Mouse (Mus musculus) kidney, postnatal 0 days (tissue): ENCODE measurements around the gene Ccl5. TPM values are rescaled to one million over a fixed set of nuclear protein-coding genes. Genes with fewer than 3 reads are reported as not detected.
"Not testable (repeated sequence)": the region's sequence is repeated elsewhere in the genome, so short reads cannot be mapped to it uniquely, and the experiment has no call there.

ENCODE experiments used
- ATAC-seq: fragments of 200-750 bp; cut with Nextera tagmentation; replicated peaks from 2 replicates; pipeline ENCODE4 v1.8.0; 2017; ENCODE audit warnings: low read depth, moderate number of reproducible peaks, moderate TSS enrichment, moderate library complexity; ENCODE audit not compliant: low FRiP score
- DNase-seq: peaks from one replicate; pipeline ENCODE4 v3.0.0-alpha.2; 2016; ENCODE audit warnings: low spot score
- H3K27ac ChIP-seq: fragments of 300-500 bp; sonication (generic); 2 replicates; pipeline ENCODE4 v1.5.1; 2014; ENCODE audit warnings: mild to moderate bottlenecking
- H3K27me3 ChIP-seq: fragments of 300-500 bp; sonication (generic); 2 replicates; pipeline ENCODE4 v1.6.1; 2014; ENCODE audit warnings: low read length, mixed read lengths; ENCODE audit not compliant: insufficient read depth
- H3K36me3 ChIP-seq: fragments of 300-500 bp; sonication (generic); 2 replicates; pipeline ENCODE4 v1.6.1; 2014; ENCODE audit warnings: low read length, mixed read lengths; ENCODE audit not compliant: insufficient read depth
- H3K4me1 ChIP-seq: fragments of 300-500 bp; sonication (generic); replicated peaks from 2 replicates; pipeline ENCODE4 v1.6.1; 2014; ENCODE audit warnings: antibody characterized with exemption, low read length, mixed read lengths; ENCODE audit not compliant: insufficient read depth
- H3K4me2 ChIP-seq: fragments of 300-500 bp; sonication (generic); 2 replicates; pipeline ENCODE4 v1.6.1; 2014; ENCODE audit warnings: mild to moderate bottlenecking, low read length, moderate library complexity, mixed read lengths
- H3K4me3 ChIP-seq: fragments of 300-500 bp; sonication (generic); replicated peaks from 2 replicates; pipeline ENCODE4 v1.5.1; 2014; ENCODE audit warnings: low read depth, low read length
- H3K9ac ChIP-seq: fragments of 300-500 bp; sonication (generic); 2 replicates; pipeline ENCODE4 v1.6.1; 2014; ENCODE audit warnings: low read depth, low read length
- H3K9me3 ChIP-seq: fragments of 300-500 bp; sonication (generic); replicated peaks from 2 replicates; pipeline ENCODE4 v1.6.1; 2016; ENCODE audit warnings: low read length, inconsistent platforms, mixed read lengths
- CTCF ChIP-seq: IDR thresholded peaks from 2 replicates; pipeline ENCODE4 v1.5.1; 2016; ENCODE audit warnings: antibody characterized with exemption, low read depth, mild to moderate bottlenecking, moderate library complexity
- WGBS: fragments of 180-500 bp; shearing (Covaris S2); extraction: QIAGEN DNeasy Blood & Tissue Kit; methylation state at CpG from one replicate; pipeline ENCODE4 v1.1.7; 2014; 5-methylcytosine and 5-hydroxymethylcytosine counted together
- polyA plus RNA-seq: library from polyadenylated mRNA; unstranded; fragments of >200 nt; fragmentation: Nextera tagmentation; extraction: Ambion mirVana; gene quantifications from 2 replicates; pipeline ENCODE4 v1.2.1, GENCODE M21; 2015

Ccl5 gene
- polyA plus RNA-seq, 1 experiment from 2014 or later = 0.79 TPM

DNA sequence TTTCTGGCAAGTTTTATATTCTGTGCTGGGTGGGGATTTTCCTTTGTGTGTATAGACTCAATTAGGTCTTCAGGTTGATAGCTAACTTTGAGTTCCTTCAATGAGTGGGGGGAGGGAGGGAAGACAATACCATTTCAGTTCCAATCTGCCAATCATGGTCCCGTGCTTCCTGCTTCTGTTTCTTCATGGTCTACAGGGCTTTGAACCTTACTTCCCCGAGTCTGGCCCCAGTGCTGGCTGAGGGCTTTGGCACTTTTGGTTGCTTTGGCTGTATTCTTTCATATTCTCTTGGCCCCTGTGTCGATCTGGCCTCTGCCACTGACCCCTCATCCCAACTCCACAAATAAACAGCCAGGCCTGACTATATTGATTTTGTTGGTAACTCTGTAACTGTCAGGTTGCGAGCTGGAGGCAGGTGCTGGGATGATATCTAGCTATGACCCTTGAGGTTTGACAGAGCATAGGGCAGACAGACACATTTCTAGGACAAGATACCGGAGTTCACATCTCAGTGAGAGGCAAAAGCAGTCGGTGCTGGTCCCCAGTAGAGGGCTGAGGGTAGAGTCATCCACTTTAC lies 32.1 kb upstream of the Ccl5 start:
- no peaks in the 10 kb centered on the region for H3K9me3 ChIP-seq
- no peak for ATAC-seq
- H3K4me2 ChIP-seq = no peak overlapping the region
- H3K36me3 ChIP-seq = no peaks in the 10 kb centered on the region
- H3K4me3 ChIP-seq = no peak overlapping the region
- no peaks in the 10 kb centered on the region for H3K4me1 ChIP-seq
- no peak overlapping the region for H3K27ac ChIP-seq
- TF ChIP-seq CTCF = no peak
- no peak for DNase-seq
- 68% methylated on average over 6 of the region's 6 CpGs for WGBS
- H3K9ac ChIP-seq = no peak overlapping the region
- H3K27me3 ChIP-seq = no peaks in the 10 kb centered on the region

DNA sequence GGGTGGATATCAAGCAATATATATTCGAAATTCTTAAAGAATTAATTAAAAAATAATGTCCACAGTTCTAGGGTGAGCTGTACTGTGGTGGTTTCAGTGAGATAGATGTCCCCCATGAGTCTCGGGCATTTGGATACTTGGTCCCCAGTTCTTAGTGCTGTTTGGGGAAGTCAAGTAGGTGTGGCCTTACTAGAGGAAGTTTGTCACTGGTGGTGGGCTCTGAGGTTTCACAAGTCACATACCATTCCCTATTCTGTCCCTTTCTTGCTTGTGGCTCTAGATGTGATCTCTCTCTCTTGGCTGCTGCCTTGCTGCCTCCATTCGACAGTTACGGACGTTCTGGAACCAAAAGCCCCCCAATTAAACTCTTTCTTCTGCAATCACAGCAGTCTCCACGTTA lies 30.1 kb upstream of the Ccl5 start:
- no peak for ATAC-seq
- WGBS = 74% methylated on average over 6 of the region's 6 CpGs
- Histone ChIP-seq H3K4me2 (no peak overlapping the region), H3K27me3 (no peaks in the 10 kb centered on the region), H3K4me1 (no peaks in the 10 kb centered on the region), H3K36me3 (no peaks in the 10 kb centered on the region), H3K9ac (no peak overlapping the region), H3K9me3 (no peaks in the 10 kb centered on the region), H3K27ac (no peak overlapping the region), H3K4me3 (no peak overlapping the region)
- no peak for TF ChIP-seq CTCF
- no peak for DNase-seq

DNA sequence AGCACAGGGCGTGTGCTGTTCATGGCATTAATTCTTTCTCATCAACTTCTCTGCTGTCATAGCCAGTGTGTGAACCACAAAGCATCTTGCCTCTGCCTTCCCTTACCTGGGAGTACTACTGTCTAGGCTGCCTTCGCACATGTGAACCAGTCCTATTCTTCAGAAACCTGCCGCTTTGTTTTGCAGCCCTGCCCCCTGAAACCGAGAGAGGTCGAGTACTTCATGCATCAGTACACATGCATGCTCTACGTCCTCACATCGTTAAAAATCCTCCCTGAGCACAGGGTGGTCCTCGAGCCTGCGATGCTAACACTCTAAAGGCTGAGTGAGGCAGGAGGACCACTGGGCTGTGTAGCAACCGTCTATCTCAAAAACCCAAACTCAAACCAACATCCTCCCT lies 26.8 kb upstream of the Ccl5 start:
- Histone ChIP-seq H3K4me3 (no peak overlapping the region), H3K27me3 (no peaks in the 10 kb centered on the region), H3K4me2 (no peak overlapping the region), H3K9me3 (no peaks in the 10 kb centered on the region), H3K36me3 (no peaks in the 10 kb centered on the region), H3K27ac (no peak overlapping the region), H3K9ac (no peak overlapping the region), H3K4me1 (no peaks in the 10 kb centered on the region)
- ATAC-seq (no peak), DNase-seq (no peak)
- 34% methylated on average over 10 of the region's 10 CpGs for WGBS
- no peak for TF ChIP-seq CTCF

- peak; percentile 90 for DNase-seq
- H3K4me2 ChIP-seq = no peak overlapping the region
- WGBS = 28% methylated on average over 8 of the region's 8 CpGs
Observed at GRCm38 (mm10) chr11:83556085-83556781, 25.9 kb upstream of the Ccl5 start.

DNA sequence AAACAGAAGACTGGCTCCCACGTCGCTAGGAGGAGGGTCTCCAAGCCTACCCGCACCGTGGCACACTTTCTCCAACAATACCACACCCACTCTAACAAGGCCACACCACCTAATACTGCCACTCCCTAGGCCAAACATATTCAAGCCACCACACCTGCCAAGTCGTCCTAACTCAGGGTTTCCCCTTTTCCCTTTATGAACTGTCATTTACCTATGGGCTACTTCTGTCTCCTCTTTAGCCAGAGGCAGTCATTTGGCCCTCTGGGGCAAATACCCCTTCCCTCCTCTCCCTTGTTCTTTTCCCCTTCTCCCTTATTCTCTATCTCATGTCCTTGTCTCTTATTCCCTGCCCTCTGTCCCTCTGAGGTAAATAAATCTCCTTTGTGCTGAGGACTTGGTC lies 21.4 kb upstream of the Ccl5 start:
- no peak for ATAC-seq

More at GRCm38 (mm10) chr11:83556085-83556781, 25.9 kb upstream of the Ccl5 start:
- H3K9ac ChIP-seq = no peak overlapping the region
- H3K4me3 ChIP-seq = no peak overlapping the region
- no peaks in the 10 kb centered on the region for H3K4me1 ChIP-seq
- H3K27ac ChIP-seq = no peak overlapping the region
- peak; percentile 88 for TF ChIP-seq CTCF
- ATAC-seq = no peak; the same call in 1 of the 2 replicates
- no peaks in the 10 kb centered on the region for H3K36me3 ChIP-seq
- no peaks in the 10 kb centered on the region for H3K9me3 ChIP-seq
- no peaks in the 10 kb centered on the region for H3K27me3 ChIP-seq

DNA sequence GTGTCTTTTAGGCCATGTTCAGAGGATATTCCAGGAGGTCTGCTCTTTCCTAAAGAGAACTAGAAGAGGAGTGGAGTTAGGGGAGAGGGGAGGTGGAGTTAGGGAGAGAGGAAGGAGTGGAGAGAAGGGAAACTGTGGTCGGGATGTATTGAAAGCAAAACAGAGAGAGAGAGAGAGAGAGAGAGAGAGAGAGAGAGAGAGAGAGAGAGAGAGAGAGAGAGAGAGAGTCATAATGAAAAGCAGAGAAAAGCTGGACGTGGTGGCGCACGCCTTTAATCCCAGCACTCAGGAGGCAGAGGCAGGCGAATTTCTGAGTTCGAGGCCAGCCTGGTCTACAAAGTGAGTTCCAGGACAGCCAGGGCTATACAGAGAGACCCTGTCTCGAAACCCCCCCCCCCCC lies 20.7 kb upstream of the Ccl5 start:
- ATAC-seq, H3K9ac ChIP-seq, H3K4me2 ChIP-seq, H3K27me3 ChIP-seq, H3K9me3 ChIP-seq, H3K36me3 ChIP-seq, H3K4me1 ChIP-seq, DNase-seq, H3K27ac ChIP-seq, H3K4me3 ChIP-seq: not testable (repeated sequence)
- 89% methylated on average over 7 of the region's 7 CpGs for WGBS

More for the DNA sequence above, 21.4 kb upstream of the Ccl5 start:
- no peak overlapping the region for H3K4me2 ChIP-seq
- H3K4me3 ChIP-seq = no peak overlapping the region
- no peaks in the 10 kb centered on the region for H3K27me3 ChIP-seq
- H3K9ac ChIP-seq = no peak overlapping the region
- no peak for DNase-seq
- 81% methylated on average over 5 of the region's 5 CpGs for WGBS
- H3K36me3 ChIP-seq = no peaks in the 10 kb centered on the region
- no peaks in the 10 kb centered on the region for H3K9me3 ChIP-seq
- TF ChIP-seq CTCF = no peak
- H3K27ac ChIP-seq = no peak overlapping the region
- H3K4me1 ChIP-seq = no peaks in the 10 kb centered on the region
